Mouse (Mus musculus) liver, embryonic 11.5 days (tissue): ENCODE measurements at regions not wholly inside any gene's neighbourhood (a gene's known extent, or its start where the extent isn't known, plus 50 kb on each side); places are given as distances from the start of the nearest gene placed in this dataset.
A peak's percentile ranks its signal among the peaks of the same experiment; 100 is the strongest.

Experiments used
- ATAC-seq: fragments of 200-750 bp; cut with Nextera tagmentation; replicated peaks from 2 replicates; pipeline ENCODE4 v1.8.0; 2017; ENCODE audit warnings: moderate number of reproducible peaks, mild to moderate bottlenecking, moderate TSS enrichment, moderate library complexity; ENCODE audit not compliant: low FRiP score
- DNase-seq: peaks from one replicate; pipeline ENCODE4 v3.0.0-alpha.2; 2017; ENCODE audit warnings: low spot score
- H3K27ac ChIP-seq: fragments of 300-500 bp; sonication (generic); 2 replicates; pipeline ENCODE4 v1.5.1; 2014; ENCODE audit warnings: mild to moderate bottlenecking, low read depth, low read length, control low read depth
- H3K27me3 ChIP-seq: fragments of 300-500 bp; sonication (generic); replicated peaks from 2 replicates; pipeline ENCODE4 v1.6.1; 2014; ENCODE audit warnings: low read length, mixed read lengths; ENCODE audit not compliant: control insufficient read depth, insufficient read depth
- H3K36me3 ChIP-seq: fragments of 300-500 bp; sonication (generic); 2 replicates; pipeline ENCODE4 v1.6.1; 2014; ENCODE audit warnings: mild to moderate bottlenecking, low read length, moderate library complexity, mixed read lengths; ENCODE audit not compliant: control insufficient read depth, insufficient read depth
- H3K4me1 ChIP-seq: fragments of 300-500 bp; sonication (generic); replicated peaks from 2 replicates; pipeline ENCODE4 v1.6.1; 2014; ENCODE audit warnings: low read length, mixed read lengths; ENCODE audit not compliant: control insufficient read depth, insufficient read depth
- H3K4me2 ChIP-seq: fragments of 300-500 bp; sonication (generic); 2 replicates; pipeline ENCODE4 v1.6.1; 2014; ENCODE audit warnings: mild to moderate bottlenecking, control low read depth, moderate library complexity
- H3K4me3 ChIP-seq: fragments of 300-500 bp; sonication (generic); 2 replicates; pipeline ENCODE4 v1.5.1; 2014; ENCODE audit warnings: low read depth, low read length, control low read depth
- H3K9ac ChIP-seq: fragments of 300-500 bp; sonication (generic); 2 replicates; pipeline ENCODE4 v1.6.1; 2014; ENCODE audit warnings: low read depth, low read length, control low read depth
- H3K9me3 ChIP-seq: fragments of 300-500 bp; sonication (generic); 2 replicates; pipeline ENCODE4 v1.6.1; 2016; ENCODE audit warnings: low read length, inconsistent platforms, mixed read lengths; ENCODE audit not compliant: control insufficient read depth
- WGBS: fragments of 180-500 bp; shearing (Covaris S2); extraction: QIAGEN DNeasy Blood & Tissue Kit; methylation state at CpG from one replicate; pipeline ENCODE4 v1.1.7; 2014; 5-methylcytosine and 5-hydroxymethylcytosine counted together

DNA sequence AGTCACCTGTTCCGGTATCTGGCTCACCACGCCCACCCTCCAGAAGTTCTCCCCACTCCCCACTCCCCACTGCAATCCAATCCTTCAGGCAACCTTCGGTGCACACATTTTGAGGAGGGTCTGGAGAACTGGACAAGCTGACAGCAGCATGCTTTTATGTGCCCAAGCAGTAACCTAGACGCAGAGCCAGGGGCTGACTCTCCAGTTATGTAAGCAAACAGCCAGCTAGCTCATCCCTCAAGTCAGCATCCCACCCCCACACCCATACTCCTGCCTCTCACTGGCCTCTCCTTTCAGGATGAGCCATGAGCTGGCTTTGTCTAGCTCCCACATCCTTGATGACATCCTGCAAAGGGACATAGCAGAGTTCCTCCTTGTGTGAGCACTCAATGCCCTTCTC, 142.8 kb upstream of the Cadm1 start:
- WGBS: 56% methylated on average over 4 of the region's 4 CpGs
- Histone ChIP-seq H3K36me3 (no peaks in the 10 kb centered on the region), H3K27ac (no peak overlapping the region), H3K4me1 (no peaks in the 10 kb centered on the region), H3K27me3 (0 out of 2 replicates have a peak, but pooled peaks cover 2% of the 10 kb centered on the region), H3K4me3 (no peak overlapping the region), H3K4me2 (no peak overlapping the region), H3K9ac (no peak overlapping the region), H3K9me3 (no peaks in the 10 kb centered on the region)
- DNase-seq: no peak
- ATAC-seq: no peak

DNA sequence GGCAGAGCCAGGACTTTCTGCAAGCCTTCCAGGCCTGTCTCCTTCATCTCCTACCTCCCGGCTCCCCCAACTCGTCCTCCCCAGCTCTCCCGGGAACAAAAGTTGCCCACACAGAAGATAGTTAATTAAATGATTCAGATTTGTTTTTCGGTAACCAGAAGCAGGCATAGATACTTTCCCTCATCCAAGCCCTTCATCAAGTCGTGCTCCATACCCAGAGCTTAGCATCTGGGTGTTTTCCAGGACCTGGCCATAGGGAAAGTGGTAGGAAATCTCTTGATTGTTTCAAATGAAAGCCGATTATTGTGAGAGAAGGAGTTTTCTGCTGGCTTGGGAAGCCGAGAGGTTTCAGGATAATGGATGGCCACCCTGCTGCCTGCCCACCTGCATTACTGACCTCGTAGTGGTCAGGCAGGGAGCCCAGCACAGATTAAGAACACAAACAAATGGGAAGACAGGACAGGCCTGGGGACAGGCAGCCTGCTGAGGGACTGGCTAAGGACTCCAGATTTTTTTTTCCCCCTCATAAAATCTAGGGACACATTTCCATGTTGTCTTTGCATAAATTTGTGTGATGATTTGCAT, 142.2 kb upstream of the Cadm1 start:
- ATAC-seq (no peak), DNase-seq (no peak)
- Histone ChIP-seq H3K27me3 (0 out of 2 replicates have a peak, but pooled peaks cover 2% of the 10 kb centered on the region), H3K9me3 (no peaks in the 10 kb centered on the region), H3K4me3 (no peak overlapping the region), H3K27ac (no peak overlapping the region), H3K4me1 (no peaks in the 10 kb centered on the region), H3K36me3 (no peaks in the 10 kb centered on the region), H3K9ac (no peak overlapping the region), H3K4me2 (no peak overlapping the region)
- WGBS: 47% methylated on average over 8 of the region's 8 CpGs

DNA sequence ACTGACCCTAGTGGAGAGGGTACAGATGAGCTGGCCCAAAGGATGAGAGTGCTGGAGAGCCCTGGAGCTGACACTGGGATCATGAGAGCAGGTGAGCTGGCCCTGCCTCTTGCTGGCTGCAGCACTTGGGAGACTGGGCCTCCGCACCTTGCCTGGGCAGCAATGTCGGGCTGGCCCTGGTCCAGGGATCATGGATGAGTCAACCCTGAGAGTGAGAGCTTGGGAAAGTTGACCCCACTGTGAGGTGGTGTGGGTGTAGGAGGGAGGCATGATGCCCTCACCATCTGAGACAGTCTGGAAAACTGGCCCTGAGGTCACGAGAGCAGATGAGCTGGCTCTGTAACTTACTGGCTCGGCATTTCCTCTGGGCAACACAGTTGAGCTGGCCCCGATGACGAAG, 140.1 kb upstream of the Cadm1 start:
- WGBS: 88% methylated on average over 6 of the region's 6 CpGs
- 0 out of 2 replicates have a peak, but pooled peaks cover 2% of the 10 kb centered on the region for H3K27me3 ChIP-seq
- no peak overlapping the region for H3K9ac ChIP-seq
- no peaks in the 10 kb centered on the region for H3K36me3 ChIP-seq
- H3K9me3 ChIP-seq: no peaks in the 10 kb centered on the region
- H3K4me2 ChIP-seq: no peak overlapping the region
- DNase-seq (no peak), ATAC-seq (no peak)
- H3K4me1 ChIP-seq: no peaks in the 10 kb centered on the region
- H3K4me3 ChIP-seq: no peak overlapping the region
- H3K27ac ChIP-seq: no peak overlapping the region

DNA sequence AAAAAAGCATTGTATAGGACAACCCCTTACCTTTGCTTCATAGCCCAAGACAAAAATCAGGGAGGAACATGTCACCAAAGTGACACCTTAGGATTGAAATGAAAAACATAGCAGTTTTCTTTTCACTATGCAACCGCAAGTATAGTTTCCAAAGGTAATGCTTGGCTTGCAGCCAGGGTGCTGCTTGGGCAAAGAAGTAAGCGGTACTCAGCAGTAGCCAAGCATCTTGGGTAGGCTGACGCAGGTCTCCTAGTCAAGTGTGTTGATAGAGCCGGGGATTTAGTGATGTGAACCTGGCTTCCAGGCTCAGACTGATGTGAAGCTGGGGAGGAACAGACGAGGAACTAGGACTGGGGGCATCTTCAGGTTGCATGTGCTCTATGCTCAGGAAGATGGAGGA, 138.3 kb upstream of the Cadm1 start:
- no peak for ATAC-seq
- 0 out of 2 replicates have a peak, but pooled peaks cover 2% of the 10 kb centered on the region for H3K27me3 ChIP-seq
- 79% methylated on average over 5 of the region's 5 CpGs for WGBS

DNA sequence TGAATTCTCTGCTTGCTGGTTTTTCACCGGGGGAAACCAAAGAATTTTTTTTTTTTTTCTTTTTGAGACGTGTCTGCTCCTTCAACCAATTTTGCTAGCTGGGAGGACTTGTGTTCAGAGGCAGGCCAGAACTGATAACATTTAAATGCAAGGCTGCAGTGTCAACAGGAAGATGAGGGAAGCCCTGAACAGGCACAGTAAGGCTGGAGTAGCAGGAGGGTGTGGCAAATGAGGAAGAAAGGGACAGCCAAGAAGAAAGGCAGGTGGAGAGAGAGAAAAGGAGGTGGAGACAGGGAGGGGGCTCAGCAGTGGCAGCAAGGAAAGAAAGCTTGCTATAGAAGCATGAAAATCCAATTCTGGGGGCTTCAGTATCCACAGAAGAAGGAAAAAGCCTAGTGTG, 130.4 kb upstream of the Cadm1 start:
- H3K4me1 ChIP-seq: peaks cover 6% of the 10 kb centered on the region
- no peaks in the 10 kb centered on the region; the same call in 1 of the 2 replicates for H3K27me3 ChIP-seq
- H3K4me2 ChIP-seq: no peak overlapping the region
- H3K9me3 ChIP-seq: no peaks in the 10 kb centered on the region
- WGBS: 3% methylated on average over 2 of the region's 2 CpGs
- H3K27ac ChIP-seq: no peak overlapping the region
- no peak overlapping the region for H3K9ac ChIP-seq
- DNase-seq: no peak
- no peaks in the 10 kb centered on the region for H3K36me3 ChIP-seq
- no peak for ATAC-seq
- no peak overlapping the region for H3K4me3 ChIP-seq

More for the DNA sequence above, 138.3 kb upstream of the Cadm1 start:
- H3K27ac ChIP-seq: no peak overlapping the region
- H3K4me2 ChIP-seq: no peak overlapping the region
- no peak for DNase-seq
- H3K4me3 ChIP-seq: no peak overlapping the region
- H3K4me1 ChIP-seq: no peaks in the 10 kb centered on the region
- no peaks in the 10 kb centered on the region for H3K9me3 ChIP-seq
- no peak overlapping the region for H3K9ac ChIP-seq
- no peaks in the 10 kb centered on the region for H3K36me3 ChIP-seq

DNA sequence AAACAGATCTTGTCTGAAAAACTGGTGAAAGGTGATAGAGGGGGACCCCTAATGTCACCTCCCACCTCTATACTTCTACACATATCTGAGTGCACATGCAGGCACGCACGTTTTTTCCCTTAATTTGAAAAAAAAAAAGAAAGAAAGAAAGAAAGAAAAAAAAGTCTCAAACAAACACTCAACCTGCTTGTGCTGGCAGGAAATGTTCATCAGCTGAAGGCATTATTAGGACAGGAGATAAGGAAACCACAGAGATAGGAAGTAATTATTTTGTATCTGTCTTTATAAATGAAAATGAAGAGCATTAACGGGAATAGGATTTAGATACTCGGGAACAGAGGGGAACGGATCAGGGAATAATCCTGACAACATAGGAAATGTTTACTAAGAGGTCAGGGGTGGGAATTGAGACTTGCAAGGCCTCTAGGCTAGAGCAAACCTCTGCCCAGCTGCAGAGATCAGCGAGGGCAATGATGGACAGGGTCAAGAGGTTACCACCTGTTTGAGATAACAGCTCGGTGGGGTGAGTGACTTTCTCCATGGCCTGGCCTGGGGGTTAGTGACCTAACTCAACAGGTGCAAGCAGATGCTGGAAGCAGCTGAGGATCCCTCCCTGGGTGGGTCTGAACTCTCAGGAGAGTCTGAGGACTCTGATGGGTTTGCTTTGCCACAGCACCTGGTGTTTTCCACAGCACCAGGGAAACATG, 129.7 kb upstream of the Cadm1 start:
- H3K27me3 ChIP-seq: no peaks in the 10 kb centered on the region; the same call in 1 of the 2 replicates
- H3K4me3 ChIP-seq: no peak overlapping the region
- H3K4me2 ChIP-seq: no peak overlapping the region
- DNase-seq: no peak
- H3K27ac ChIP-seq: no peak overlapping the region
- H3K9ac ChIP-seq: no peak overlapping the region
- H3K9me3 ChIP-seq: no peaks in the 10 kb centered on the region
- peaks cover 6% of the 10 kb centered on the region for H3K4me1 ChIP-seq
- 22% methylated on average over 7 of the region's 7 CpGs for WGBS
- H3K36me3 ChIP-seq: no peaks in the 10 kb centered on the region
- ATAC-seq: 0 out of 2 replicates have a peak, but pooled peaks have one; percentile 29

DNA sequence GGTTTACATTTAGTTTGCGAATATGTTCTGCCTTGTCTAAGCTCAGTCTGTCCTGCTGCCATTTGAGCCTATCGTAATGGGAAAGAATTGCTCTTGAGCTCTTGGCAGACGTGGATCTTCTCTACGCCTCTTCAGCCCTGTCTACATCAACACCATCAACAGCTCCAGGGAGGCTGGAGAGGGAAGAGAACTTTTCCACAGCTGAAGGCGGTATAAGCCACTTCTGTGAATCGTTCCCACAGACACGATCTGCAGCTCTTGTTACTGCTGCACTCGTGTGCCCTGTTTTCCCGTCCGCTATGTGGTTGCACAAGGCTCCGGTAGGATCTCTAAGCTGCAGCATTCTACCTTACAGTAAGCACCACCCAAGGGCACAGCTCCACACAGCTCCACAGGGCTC, 128.5 kb upstream of the Cadm1 start:
- Histone ChIP-seq H3K4me3 (no peak overlapping the region), H3K9me3 (no peaks in the 10 kb centered on the region), H3K27ac (no peak overlapping the region), H3K9ac (no peak overlapping the region), H3K36me3 (no peaks in the 10 kb centered on the region), H3K27me3 (no peaks in the 10 kb centered on the region; the same call in 1 of the 2 replicates), H3K4me2 (no peak overlapping the region), H3K4me1 (peaks cover 6% of the 10 kb centered on the region)
- 81% methylated on average over 11 of the region's 11 CpGs for WGBS
- ATAC-seq (no peak), DNase-seq (no peak)

DNA sequence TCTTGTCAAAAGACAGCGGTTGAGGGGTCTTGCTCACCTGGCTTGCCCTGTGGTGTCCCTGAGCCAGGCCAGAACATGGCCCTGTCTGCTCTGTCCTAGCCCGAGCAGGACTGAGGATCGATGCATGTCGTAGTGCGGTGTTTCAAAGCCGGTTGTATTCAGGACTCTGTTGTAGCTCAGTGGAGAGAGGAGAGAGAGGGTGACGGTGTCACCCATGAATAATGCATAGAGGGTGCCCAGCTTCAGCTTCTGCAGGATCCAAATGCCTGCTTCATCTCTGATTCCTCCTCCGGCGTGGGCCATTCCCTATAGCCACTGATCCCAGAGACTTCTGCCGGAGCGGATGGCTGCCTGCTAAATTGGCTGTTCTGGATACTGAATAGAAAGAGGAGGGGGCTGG, 126.7 kb upstream of the Cadm1 start:
- DNase-seq: no peak
- Histone ChIP-seq H3K27ac (no peak overlapping the region), H3K4me3 (no peak overlapping the region), H3K4me2 (no peak overlapping the region), H3K36me3 (no peaks in the 10 kb centered on the region), H3K9me3 (no peaks in the 10 kb centered on the region), H3K4me1 (peaks cover 6% of the 10 kb centered on the region), H3K27me3 (no peaks in the 10 kb centered on the region; the same call in 1 of the 2 replicates), H3K9ac (no peak overlapping the region)
- no peak for ATAC-seq
- WGBS: 72% methylated on average over 11 of the region's 11 CpGs

DNA sequence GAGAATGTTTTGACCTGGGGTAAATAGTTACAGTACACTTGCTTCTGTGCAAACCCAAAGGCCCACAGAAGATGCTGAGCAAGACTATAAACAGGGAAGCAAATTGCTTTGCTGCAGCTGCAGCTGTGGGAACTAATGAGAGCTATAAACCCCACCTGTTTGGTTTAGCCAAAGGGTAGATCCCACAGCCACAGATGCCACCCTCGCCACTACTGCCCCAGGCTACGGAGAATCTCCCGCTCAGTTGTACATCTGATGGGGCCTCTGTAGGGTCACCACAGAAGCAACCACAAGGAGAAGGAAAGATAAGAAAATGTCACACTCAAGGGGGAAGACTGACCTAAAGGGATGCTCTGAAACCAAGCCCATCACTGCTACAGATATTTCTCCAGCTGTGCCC, 125.2 kb upstream of the Cadm1 start:
- Histone ChIP-seq H3K36me3 (no peaks in the 10 kb centered on the region), H3K9ac (no peak overlapping the region), H3K27me3 (no peaks in the 10 kb centered on the region; the same call in 1 of the 2 replicates), H3K4me1 (peaks cover 1% of the 10 kb centered on the region), H3K27ac (no peak overlapping the region), H3K4me3 (no peak overlapping the region), H3K9me3 (no peaks in the 10 kb centered on the region), H3K4me2 (no peak overlapping the region)
- 33% methylated on average over 3 of the region's 3 CpGs for WGBS
- no peak for ATAC-seq
- no peak for DNase-seq
